Mouse (Mus musculus) heart, postnatal 25 days (tissue): ENCODE measurements around the gene Slc37a1. TPM values are rescaled to one million over a fixed set of nuclear protein-coding genes. Genes with fewer than 3 reads are reported as not detected.
"Not testable (repeated sequence)": the region's sequence is repeated elsewhere in the genome, so short reads cannot be mapped to it uniquely, and the experiment has no call there.

Source experiments
- DNase-seq: peaks from one replicate; pipeline ENCODE4 v3.0.0; 2022; ENCODE audit warnings: low spot score
- intact Hi-C: fragments of 180-260 bp; cut with DNase I; formaldehyde crosslinking; loops from one replicate; pipeline ENCODE4 v1.15.1; 2025
- total RNA-seq, 2 experiments: library from RNA; stranded (reverse); gene quantifications; 2 replicates each; pipeline ENCODE4 v1.2.3; 2021

Gene Slc37a1
- total RNA-seq, 2 experiments from 2014 or later: 10.4 to 13.3 TPM

- intact Hi-C loops: loop anchor here (5.0 kb wide), 1 partner anchor 330 kb away; no protein-coding TSS in a partner anchor
- no peak for DNase-seq
These were observed 45.7 kb downstream of the Slc37a1 start for GRCm38 (mm10) chr17:31332333-31332732.

- intact Hi-C loops: loop anchor here (5.0 kb wide), 1 partner anchor 328 kb away; no protein-coding TSS in a partner anchor
- no peak for DNase-seq
These were observed 48.1 kb downstream of the Slc37a1 start for GRCm38 (mm10) chr17:31334509-31335260.

GRCm38 (mm10) chr17:31335344-31336080 lies 48.9 kb downstream of the Slc37a1 start:
- intact Hi-C loops: no loop called here
- no peak for DNase-seq

GRCm38 (mm10) chr17:31339769-31340168 lies 53.2 kb downstream of the Slc37a1 start:
- intact Hi-C loops: loop anchor here (5.0 kb wide), 1 partner anchor 202 kb away; no protein-coding TSS in a partner anchor
- DNase-seq: no peak

- DNase-seq: no peak
- intact Hi-C loops: loop anchor here (5.0 kb wide), 1 partner anchor 205 kb away; no protein-coding TSS in a partner anchor
These were observed 55.6 kb downstream of the Slc37a1 start for GRCm38 (mm10) chr17:31342191-31342590.

- intact Hi-C loops: loop anchor here (1.0 to 5.0 kb wide), 2 partner anchors 90 to 207 kb away; no protein-coding TSS in a partner anchor
- peak; percentile 10 for DNase-seq
These were observed 57.7 kb downstream of the Slc37a1 start for GRCm38 (mm10) chr17:31344172-31344801.

GRCm38 (mm10) chr17:31344816-31345215 lies 58.2 kb downstream of the Slc37a1 start:
- intact Hi-C loops: loop anchor here (1.0 to 5.0 kb wide), 2 partner anchors 91 to 208 kb away; no protein-coding TSS in a partner anchor
- DNase-seq: no peak

- no peak for DNase-seq
- intact Hi-C loops: no loop called here
These were observed 61.5 kb downstream of the Slc37a1 start for GRCm38 (mm10) chr17:31348129-31348528.

GRCm38 (mm10) chr17:31349388-31349787 lies 62.8 kb downstream of the Slc37a1 start:
- intact Hi-C loops: no loop called here
- no peak for DNase-seq

GRCm38 (mm10) chr17:31351984-31352383 lies 65.4 kb downstream of the Slc37a1 start:
- DNase-seq: no peak
- intact Hi-C loops: no loop called here

- intact Hi-C loops: no loop called here
- DNase-seq: no peak
These were observed 66.7 kb downstream of the Slc37a1 start for GRCm38 (mm10) chr17:31353255-31353654.

- intact Hi-C loops, DNase-seq: not testable (repeated sequence)
These were observed 68.1 kb downstream of the Slc37a1 start for GRCm38 (mm10) chr17:31354684-31355083.

GRCm38 (mm10) chr17:31355792-31356502 lies 69.4 kb downstream of the Slc37a1 start:
- no peak for DNase-seq
- intact Hi-C loops: no loop called here

GRCm38 (mm10) chr17:31360582-31360981 lies 74.0 kb downstream of the Slc37a1 start:
- DNase-seq: no peak
- intact Hi-C loops: no loop called here

GRCm38 (mm10) chr17:31365586-31366166 lies 79.1 kb downstream of the Slc37a1 start:
- intact Hi-C loops: no loop called here
- no peak for DNase-seq

GRCm38 (mm10) chr17:31370221-31370620 lies 83.6 kb downstream of the Slc37a1 start:
- no peak for DNase-seq
- intact Hi-C loops: no loop called here

- DNase-seq: no peak
- intact Hi-C loops: no loop called here
These were observed 84.3 kb downstream of the Slc37a1 start for GRCm38 (mm10) chr17:31370931-31371330.

- intact Hi-C loops: loop anchor here (1.0 to 2.0 kb wide), 3 partner anchors 71 to 287 kb away; no protein-coding TSS in a partner anchor
- DNase-seq: peak; percentile 28
These were observed 91.4 kb downstream of the Slc37a1 start for GRCm38 (mm10) chr17:31377961-31378360.

GRCm38 (mm10) chr17:31378361-31378761 lies 91.8 kb downstream of the Slc37a1 start:
- peak; percentile 11 for DNase-seq
- intact Hi-C loops: loop anchor here (1.0 to 2.0 kb wide), 3 partner anchors 71 to 286 kb away; no protein-coding TSS in a partner anchor
